ENCODE assay signal across 9 mouse cellular contexts in the genomic region with DNA sequence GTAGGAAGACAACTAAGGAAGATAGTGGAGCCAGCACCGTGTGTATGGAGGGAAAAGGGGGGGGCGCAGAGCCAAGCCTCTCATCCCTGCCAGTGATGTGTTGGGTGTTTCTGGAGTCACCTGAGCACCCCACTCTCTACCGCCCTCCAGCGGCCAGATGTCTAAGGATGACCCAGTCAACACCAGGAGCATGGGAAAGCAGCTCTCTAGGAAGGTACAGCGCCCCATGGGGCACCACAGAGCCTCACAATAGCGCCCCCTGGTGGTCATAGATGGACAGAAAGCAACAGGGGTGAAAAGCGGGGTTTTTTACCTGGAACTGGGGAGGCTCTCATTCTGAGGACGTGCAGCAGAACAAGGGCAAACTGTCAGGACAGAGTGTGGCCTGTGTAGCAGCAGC. TPM values are rescaled to one million over a fixed set of nuclear protein-coding genes. Genes with fewer than 3 reads are reported as not detected.
DNase-seq lines count a peak whose midpoint lies in the region; ATAC-seq and TF ChIP-seq lines count a peak whose summit lies in the region.
"Had no signal": no experiment of that assay in that cellular context is flagged by ENCODE, and none has a peak within 500 bp of the region (broad histone marks: within the 10 kb centered on the region; RNA-seq: fewer than 3 reads in every experiment).

No protein-coding gene starts in this region.

- peaks cover 12% of the 10 kb centered on the region for H3K4me1 ChIP-seq in cerebellum, adult 2 months (ENCODE audit: control insufficient read depth, insufficient read depth, low read length)
- H3K4me1 ChIP-seq in neural tube, embryonic 15.5 days, result peaks cover 3% of the 10 kb centered on the region; the same call in 1 of the 2 replicates
- H3K4me1 ChIP-seq: neural tube, embryonic 12.5 days had no signal

- H3K36me3 ChIP-seq in neural tube, embryonic 15.5 days, result no peaks in the 10 kb centered on the region
- H3K36me3 ChIP-seq: neural tube, embryonic 12.5 days had no signal

- no peaks in the 10 kb centered on the region for H3K9me3 ChIP-seq in neural tube, embryonic 15.5 days (replicated peaks)
- H3K9me3 ChIP-seq: neural tube, embryonic 12.5 days had no signal

- 43% methylated on average over 8 of the region's 8 CpGs for WGBS in cerebellum, adult 2 months
- WGBS in neural tube, embryonic 15.5 days, result 42% methylated on average over 8 of the region's 8 CpGs

- TF ChIP-seq POLR2A in cerebellum, adult 2 months (IDR thresholded peaks at IDR 0.05; ENCODE audit: borderline replicate concordance, insufficient read depth, low read length), result no peak

- H3K27me3 ChIP-seq in cerebellum, adult 2 months (ENCODE audit: control insufficient read depth, insufficient read depth, low read length), result no peaks in the 10 kb centered on the region
- H3K27me3 ChIP-seq in neural tube, embryonic 15.5 days (replicated peaks), result no peaks in the 10 kb centered on the region
- H3K27me3 ChIP-seq: neural tube, embryonic 12.5 days had no signal

- no peak overlapping the region for H3K27ac ChIP-seq in cerebellum, adult 2 months (ENCODE audit: insufficient read depth, low read length)
- H3K27ac ChIP-seq in neural tube, embryonic 15.5 days (replicated peaks), result no peak overlapping the region
- H3K27ac ChIP-seq: neural tube, embryonic 12.5 days had no signal

- DNase-seq in cerebellum, adult 2 months, result peak in 1 of 2 experiments; percentile 26
- no peak for DNase-seq in cerebellum, adult 9-11 months
- DNase-seq in neural tube, embryonic 10.5 days (ENCODE audit: extremely low spot score, low spot score), result peak; percentile 55
- peak; percentile 63 for DNase-seq in embryo, embryonic 10 days (ENCODE audit: low spot score)
- DNase-seq in kidney, postnatal 4 days, result peak; percentile 75 to 82
- peak; percentile 50 to 74 for DNase-seq in monocyte, adult 2 months (ENCODE audit: low read depth in 1 of 2, low spot score in 2 of 2)
- DNase-seq in thymus, postnatal 4 days, result peak; percentile 85

- no peak overlapping the region for H3K4me3 ChIP-seq in cerebellum, adult 2 months (replicated peaks; ENCODE audit: insufficient read depth, low read depth, low read length)
- no peak overlapping the region for H3K4me3 ChIP-seq in neural tube, embryonic 15.5 days (replicated peaks)
- H3K4me3 ChIP-seq: neural tube, embryonic 12.5 days had no signal

- no peak overlapping the region for H3K4me2 ChIP-seq in neural tube, embryonic 15.5 days
- H3K4me2 ChIP-seq: neural tube, embryonic 12.5 days had no signal

- TF ChIP-seq CTCF in cerebellum, adult 2 months (IDR thresholded peaks at IDR 0.05; ENCODE audit: borderline replicate concordance, insufficient read depth, low read depth, low read length), result peak; percentile 35; the same call in 1 of the 2 replicates

- H3K9ac ChIP-seq in neural tube, embryonic 15.5 days (replicated peaks), result no peak overlapping the region
- H3K9ac ChIP-seq: neural tube, embryonic 12.5 days had no signal

- no peak for ATAC-seq in neural tube, embryonic 15.5 days (ENCODE audit: low FRiP score)

RNA-seq across cellular contexts. Expression of a gene that starts 29.2 kb away (rescaled TPM):
- 150 and 156 TPM in 2 replicates for polyA plus RNA-seq in cerebellum, adult 2 months (2012; rRNA removed)
- polyA plus RNA-seq in neural tube, embryonic 15.5 days (2015; fragmentation: Nextera tagmentation; extraction: Ambion mirVana), result 125 and 158 TPM in 2 replicates

RNA-seq across cellular contexts. Expression of a gene that starts 37.0 kb away (rescaled TPM):
- 11.5 and 13.4 TPM in 2 replicates for polyA plus RNA-seq in cerebellum, adult 2 months (2012; rRNA removed)
- polyA plus RNA-seq in neural tube, embryonic 15.5 days (2015; fragmentation: Nextera tagmentation; extraction: Ambion mirVana), result 29.8 and 30.6 TPM in 2 replicates
